Mouse (Mus musculus): ENCODE data around the gene Pgap2.
A peak's percentile ranks its signal among the peaks of the same experiment; 100 is the strongest.

The Pgap2 gene

GRCm38 (mm10) chr7:102267601-102268394 lies 57.8 kb downstream of the Pgap2 start, which contains the start of gene Stim1:
Gene Stim1, plus strand, starts transcription at chr7:102267806.
- peak; percentile 84 for DNase-seq

GRCm38 (mm10) chr7:102268395-102268748 lies 58.4 kb downstream of the Pgap2 start:
- DNase-seq = no peak

- no peak for DNase-seq
These were observed 62.5 kb downstream of the Pgap2 start for GRCm38 (mm10) chr7:102272422-102272948.

- no peak for DNase-seq
These were observed 71.4 kb downstream of the Pgap2 start for GRCm38 (mm10) chr7:102281403-102281802.

- DNase-seq = no peak
These were observed 72.3 kb downstream of the Pgap2 start for GRCm38 (mm10) chr7:102282261-102282660.

Measured in kidney, postnatal 10 days (tissue).